8 mouse cellular contexts compared by ENCODE assay signal in the genomic region with DNA sequence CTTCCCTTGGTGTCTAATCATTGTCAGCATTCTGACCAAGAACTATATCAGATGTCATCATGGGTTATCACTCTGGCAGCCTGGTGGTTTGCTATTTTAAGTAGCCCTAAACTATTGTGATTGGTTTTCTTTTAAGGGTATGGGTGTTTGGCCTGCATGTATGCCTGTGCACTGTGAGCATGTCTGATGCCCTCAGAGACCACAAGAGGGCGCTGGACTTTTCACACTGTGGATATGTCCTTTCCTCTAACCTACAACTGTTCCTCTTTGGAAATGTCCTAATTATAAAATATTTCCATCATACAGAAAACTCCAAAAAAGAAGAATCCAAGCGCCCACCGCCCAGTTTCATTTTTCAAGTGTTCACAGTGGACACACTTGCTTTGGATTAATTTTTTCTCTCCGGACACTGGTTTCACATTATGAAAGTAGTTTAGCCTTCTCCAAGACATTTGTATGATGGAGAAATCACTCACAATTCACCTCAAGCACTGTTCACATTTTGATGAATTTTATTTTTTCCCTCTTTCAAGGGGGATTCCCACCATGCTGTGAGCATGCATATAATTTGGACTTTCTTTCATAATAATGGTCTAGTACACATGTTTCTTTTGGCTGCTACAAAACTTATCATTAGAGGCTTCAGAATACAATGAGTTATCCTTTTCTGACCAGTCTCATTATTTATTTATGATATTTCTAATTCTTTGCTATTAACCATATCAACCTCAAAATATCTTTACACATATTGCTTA. TPM values are rescaled to one million over a fixed set of nuclear protein-coding genes. Genes with fewer than 3 reads are reported as not detected.
DNase-seq lines count a peak whose midpoint lies in the region; ATAC-seq and TF ChIP-seq lines count a peak whose summit lies in the region.

No protein-coding gene starts in this region.

- no peaks in the 10 kb centered on the region for H3K4me1 ChIP-seq in midbrain, postnatal 0 days (ENCODE audit: insufficient read depth, low read length)
- H3K4me1 ChIP-seq in midbrain, embryonic 15.5 days = no peaks in the 10 kb centered on the region
- peaks cover 16% of the 10 kb centered on the region for H3K4me1 ChIP-seq in hindbrain, embryonic 10.5 days (replicated peaks)

- no peak overlapping the region for H3K4me2 ChIP-seq in midbrain, postnatal 0 days (ENCODE audit: low read depth, low read length, poor library complexity, severe bottlenecking)
- no peak overlapping the region for H3K4me2 ChIP-seq in midbrain, embryonic 15.5 days

- no peaks in the 10 kb centered on the region for H3K9me3 ChIP-seq in midbrain, postnatal 0 days (ENCODE audit: low read length)
- H3K9me3 ChIP-seq in midbrain, embryonic 15.5 days = no peaks in the 10 kb centered on the region
- no peaks in the 10 kb centered on the region for H3K9me3 ChIP-seq in hindbrain, embryonic 10.5 days

- DNase-seq in cerebellum, postnatal 14 days = peak; percentile 46 to 49
- DNase-seq in midbrain, postnatal 0 days (ENCODE audit: low spot score) = peak; percentile 31
- peak; percentile 32 for DNase-seq in c-Kit-positive CD71-negative TER-119-negative erythroid progenitor cells, embryonic 14.5 days (ENCODE audit: low read depth)
- no peak for DNase-seq in hindbrain, embryonic 10.5 days (ENCODE audit: low spot score)
- no peak for DNase-seq in spleen, postnatal 14 days (ENCODE audit: low spot score in 2 of 2)

- no peak for ATAC-seq in cerebellum, adult (ENCODE audit: insufficient number of reproducible peaks, low FRiP score, low TSS enrichment)
- no peak for ATAC-seq in midbrain, postnatal 0 days (ENCODE audit: low FRiP score)
- ATAC-seq in midbrain, embryonic 15.5 days (replicated peaks) = no peak
- 0 out of 2 replicates have a peak, but pooled peaks have one; percentile 63 for ATAC-seq in megakaryocyte-erythroid progenitor cell, adult 5-6 weeks (replicated peaks; ENCODE audit: low FRiP score, low TSS enrichment, poor library complexity, severe bottlenecking)

- H3K4me3 ChIP-seq in midbrain, postnatal 0 days (ENCODE audit: low read depth, low read length) = no peak overlapping the region
- no peak overlapping the region for H3K4me3 ChIP-seq in midbrain, embryonic 15.5 days
- H3K4me3 ChIP-seq in hindbrain, embryonic 10.5 days = no peak overlapping the region

- H3K27ac ChIP-seq in midbrain, postnatal 0 days (ENCODE audit: low read depth, low read length) = no peak overlapping the region
- no peak overlapping the region for H3K27ac ChIP-seq in midbrain, embryonic 15.5 days
- H3K27ac ChIP-seq in hindbrain, embryonic 10.5 days = no peak overlapping the region

- WGBS in midbrain, postnatal 0 days = 73% methylated on average over 4 of the region's 4 CpGs
- WGBS in midbrain, embryonic 15.5 days = 68% methylated on average over 4 of the region's 4 CpGs
- 69% methylated on average over 4 of the region's 4 CpGs for WGBS in hindbrain, embryonic 10.5 days

- H3K36me3 ChIP-seq in midbrain, postnatal 0 days (ENCODE audit: insufficient read depth, low read length) = no peaks in the 10 kb centered on the region
- no peaks in the 10 kb centered on the region for H3K36me3 ChIP-seq in midbrain, embryonic 15.5 days (replicated peaks)
- H3K36me3 ChIP-seq in hindbrain, embryonic 10.5 days = no peaks in the 10 kb centered on the region

- H3K27me3 ChIP-seq in midbrain, postnatal 0 days (ENCODE audit: insufficient read depth, low read length) = no peaks in the 10 kb centered on the region
- H3K27me3 ChIP-seq in midbrain, embryonic 15.5 days (replicated peaks) = no peaks in the 10 kb centered on the region
- H3K27me3 ChIP-seq in hindbrain, embryonic 10.5 days (ENCODE audit: insufficient read depth, poor library complexity, severe bottlenecking) = no peaks in the 10 kb centered on the region

- no peak overlapping the region for H3K9ac ChIP-seq in midbrain, postnatal 0 days (replicated peaks; ENCODE audit: low read length, poor library complexity, severe bottlenecking)
- no peak overlapping the region for H3K9ac ChIP-seq in midbrain, embryonic 15.5 days

- peak; percentile 59 for TF ChIP-seq CTCF in midbrain, postnatal 0 days (IDR thresholded peaks at IDR 0.05)

RNA-seq across cellular contexts. Expression of gene Jazf1, which starts 35.5 kb away (rescaled TPM):
- total RNA-seq in midbrain, postnatal 0 days (2014; rRNA removed) = 44.4 and 55.3 TPM in 2 replicates
- 77.3 and 79.7 TPM in 2 replicates for polyA plus RNA-seq in midbrain, postnatal 0 days (2015; fragmentation: Nextera tagmentation; extraction: Ambion mirVana)
- polyA plus RNA-seq in midbrain, embryonic 15.5 days (2015; fragmentation: Nextera tagmentation; extraction: Ambion mirVana) = 46.7 and 51.4 TPM in 2 replicates
- total RNA-seq in megakaryocyte-erythroid progenitor cell, adult 5-6 weeks (2014; fragmentation: Nextera tagmentation) = not detected in 2 replicates
- not detected in 2 replicates for total RNA-seq in megakaryocyte-erythroid progenitor cell, adult 5-6 weeks (2017)
- polyA plus RNA-seq in hindbrain, embryonic 10.5 days (2016; fragmentation: Nextera tagmentation; extraction: Ambion mirVana) = 4.6 and 6.1 TPM in 2 replicates

Comparison
In these comparisons a context has a peak if more than half of its experiments do, and no peak if none do; other contexts are left out.
1. DNase-seq: peak in cerebellum, postnatal 14 days (2 of 2), midbrain, postnatal 0 days (single experiment) and c-Kit-positive CD71-negative TER-119-negative erythroid progenitor cells, embryonic 14.5 days (single experiment); none in hindbrain, embryonic 10.5 days (single experiment) and spleen, postnatal 14 days (0 of 2).